Mouse (Mus musculus): ENCODE results near the gene Gucd1.

- no peak for TF ChIP-seq ZC3H11A (IDR thresholded peaks at IDR 0.05; ENCODE audit: borderline replicate concordance, low read depth, low read length)
- TF ChIP-seq ZNF384 (IDR thresholded peaks at IDR 0.05; ENCODE audit: low read depth, low read length), result no peak
- TF ChIP-seq HCFC1 (IDR thresholded peaks at IDR 0.05; ENCODE audit: borderline replicate concordance, insufficient read depth, low read length), result no peak
- no peak for TF ChIP-seq MAFK (IDR thresholded peaks at IDR 0.05; ENCODE audit: insufficient read depth, low read depth, low read length)
- TF ChIP-seq CHD2 (IDR thresholded peaks at IDR 0.05; ENCODE audit: low read depth, low read length), result no peak
Measured at GRCm38 (mm10) chr10:75462728-75463127, 55.0 kb downstream of the Gucd1 start.
